Mouse (Mus musculus) embryonic facial prominence, embryonic 15.5 days (tissue): ENCODE data around the gene Farp2. TPM values are rescaled to one million over a fixed set of nuclear protein-coding genes. Genes with fewer than 3 reads are reported as not detected.
"Not testable (repeated sequence)": the region's sequence is repeated elsewhere in the genome, so short reads cannot be mapped to it uniquely, and the experiment has no call there.

Source experiments
- ATAC-seq: fragments of 200-750 bp; cut with Nextera tagmentation; 2 replicates; pipeline ENCODE4 v1.8.0; 2017; ENCODE audit warnings: low read depth, moderate TSS enrichment; ENCODE audit not compliant: insufficient number of reproducible peaks, low FRiP score, low TSS enrichment
- H3K27ac ChIP-seq: fragments of 300-500 bp; sonication (generic); replicated peaks from 2 replicates; pipeline ENCODE4 v1.5.1; 2015; ENCODE audit warnings: mild to moderate bottlenecking, inconsistent platforms
- H3K27me3 ChIP-seq: fragments of 300-500 bp; sonication (generic); 2 replicates; pipeline ENCODE4 v1.6.1; 2015; ENCODE audit warnings: inconsistent platforms
- H3K36me3 ChIP-seq: fragments of 300-500 bp; sonication (generic); 2 replicates; pipeline ENCODE4 v1.6.1; 2015; ENCODE audit warnings: mild to moderate bottlenecking, inconsistent platforms
- H3K4me1 ChIP-seq: fragments of 300-500 bp; sonication (generic); 2 replicates; pipeline ENCODE4 v1.6.1; 2015; ENCODE audit warnings: inconsistent platforms
- H3K4me2 ChIP-seq: fragments of 300-500 bp; sonication (generic); replicated peaks from 2 replicates; pipeline ENCODE4 v1.6.1; 2015; ENCODE audit warnings: mild to moderate bottlenecking, inconsistent platforms
- H3K4me3 ChIP-seq: fragments of 300-500 bp; sonication (generic); replicated peaks from 2 replicates; pipeline ENCODE4 v1.5.1; 2015; ENCODE audit warnings: mild to moderate bottlenecking, inconsistent platforms
- H3K9ac ChIP-seq: fragments of 300-500 bp; sonication (generic); 2 replicates; pipeline ENCODE4 v1.6.1; 2015; ENCODE audit warnings: inconsistent platforms
- H3K9me3 ChIP-seq: fragments of 300-500 bp; sonication (generic); replicated peaks from 2 replicates; pipeline ENCODE4 v1.6.1; 2016; ENCODE audit warnings: inconsistent platforms
- WGBS: fragments of 180-500 bp; shearing (Covaris S2); methylation state at CpG from one replicate; pipeline ENCODE4 v1.1.7; 2015; 5-methylcytosine and 5-hydroxymethylcytosine counted together
- polyA plus RNA-seq: library from polyadenylated mRNA; unstranded; fragments of >200 nt; fragmentation: Nextera tagmentation; extraction: Ambion mirVana; gene quantifications from 2 replicates; pipeline ENCODE4 v1.2.1, GENCODE M21; 2015

The Farp2 gene
- polyA plus RNA-seq, 1 experiment from 2014 or later: 10.9 TPM

- H3K27ac ChIP-seq: no peak overlapping the region
- H3K4me2 ChIP-seq: no peak overlapping the region
- H3K27me3 ChIP-seq: no peaks in the 10 kb centered on the region
- 51% methylated on average over 10 of the region's 10 CpGs for WGBS
- H3K36me3 ChIP-seq: peaks cover 42% of the 10 kb centered on the region
- H3K9me3 ChIP-seq: no peaks in the 10 kb centered on the region
- H3K4me3 ChIP-seq: no peak overlapping the region
- no peak for ATAC-seq
- H3K9ac ChIP-seq: no peak overlapping the region
- peaks cover 9% of the 10 kb centered on the region for H3K4me1 ChIP-seq
These were observed 4.8 kb upstream of the Farp2 start for GRCm38 (mm10) chr1:93506944-93507676.

GRCm38 (mm10) chr1:93508576-93508975 lies 3.3 kb upstream of the Farp2 start:
- H3K4me3 ChIP-seq, ATAC-seq, H3K9ac ChIP-seq, H3K9me3 ChIP-seq, H3K27ac ChIP-seq, H3K27me3 ChIP-seq, H3K4me2 ChIP-seq: not testable (repeated sequence)
- 53% methylated on average over 1 of the region's 1 CpGs for WGBS
- Histone ChIP-seq H3K36me3 (peaks cover 33% of the 10 kb centered on the region), H3K4me1 (peaks cover 23% of the 10 kb centered on the region)

DNA sequence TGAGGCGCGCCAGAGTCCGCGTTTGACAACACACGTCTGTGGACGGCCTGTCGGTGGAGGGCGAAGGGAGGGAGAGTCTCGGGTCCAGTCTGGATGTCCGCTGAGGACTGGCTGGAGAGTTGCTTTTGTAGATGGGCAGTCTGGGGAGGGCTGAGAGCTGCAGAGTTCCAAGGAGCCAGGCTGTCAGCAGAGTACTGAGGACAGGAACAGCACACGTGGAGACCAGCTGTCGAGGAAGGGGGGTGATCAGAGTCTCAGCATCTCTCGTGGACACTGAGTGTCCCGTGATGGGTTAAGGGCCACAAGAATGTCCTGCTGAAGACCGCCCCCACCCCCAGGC lies 442 bp downstream of the Farp2 start:
- H3K4me1 ChIP-seq: peaks cover 32% of the 10 kb centered on the region
- under 1% methylated on average over 15 of the region's 15 CpGs for WGBS
- no peaks in the 10 kb centered on the region for H3K9me3 ChIP-seq
- no peaks in the 10 kb centered on the region for H3K27me3 ChIP-seq
- H3K9ac ChIP-seq: peak overlapping the region; percentile 82
- peaks cover 8% of the 10 kb centered on the region; the same call in 1 of the 2 replicates for H3K36me3 ChIP-seq
- ATAC-seq: peak; percentile 48
- H3K4me2 ChIP-seq: peak overlapping the region; percentile 78
- peak overlapping the region; percentile 82 for H3K27ac ChIP-seq
- peak overlapping the region; percentile 90 for H3K4me3 ChIP-seq

DNA sequence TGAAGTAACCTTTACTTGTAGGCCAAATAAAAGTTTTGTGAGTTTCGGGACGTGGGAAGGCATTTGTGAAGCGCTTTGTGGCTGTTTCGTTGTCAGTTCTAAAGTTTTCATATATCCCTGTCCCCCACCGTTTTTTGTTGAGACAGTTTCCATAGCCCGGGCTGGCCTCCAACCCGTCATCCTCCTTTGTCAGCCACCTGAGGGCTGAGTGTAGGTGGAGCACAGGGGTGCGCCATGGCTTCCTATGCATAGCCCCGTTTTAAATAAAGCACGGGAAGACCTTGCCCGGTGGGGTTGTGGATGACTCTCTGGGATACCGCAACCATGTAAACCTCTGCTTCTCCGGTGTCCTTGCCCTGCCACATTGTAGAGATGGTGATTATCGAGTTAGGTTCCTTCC lies 1.3 kb downstream of the Farp2 start:
- Histone ChIP-seq H3K27ac (no peak overlapping the region), H3K4me3 (peak overlapping the region; percentile 90), H3K27me3 (no peaks in the 10 kb centered on the region), H3K9me3 (no peaks in the 10 kb centered on the region), H3K9ac (0 out of 2 replicates have a peak overlapping the region, but pooled peaks have one; percentile 82), H3K36me3 (peaks cover 5% of the 10 kb centered on the region; the same call in 1 of the 2 replicates), H3K4me1 (peaks cover 32% of the 10 kb centered on the region), H3K4me2 (peak overlapping the region; percentile 78)
- ATAC-seq: no peak
- WGBS: 71% methylated on average over 14 of the region's 14 CpGs

DNA sequence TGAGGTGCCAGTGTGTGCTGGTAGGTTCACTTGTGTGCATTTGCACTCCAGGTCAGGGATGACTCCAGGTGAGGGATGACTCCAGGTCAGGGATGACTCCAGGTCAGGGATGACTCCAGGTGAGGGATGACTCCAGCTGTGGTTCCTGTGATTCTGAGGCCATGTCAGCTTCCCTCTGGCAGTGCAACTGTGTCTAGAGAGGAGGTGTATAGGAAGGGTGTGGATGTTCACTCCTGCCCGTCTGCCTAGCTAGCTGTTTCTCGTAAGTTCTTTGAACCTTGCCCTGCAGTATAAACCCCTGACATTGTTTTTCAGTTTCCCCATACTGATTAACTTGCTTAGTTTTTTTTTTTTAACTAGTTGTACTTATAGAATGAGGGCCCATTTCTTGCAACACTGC lies 9.6 kb downstream of the Farp2 start:
- Histone ChIP-seq H3K36me3 (no peaks in the 10 kb centered on the region), H3K4me3 (no peak overlapping the region), H3K9me3 (no peaks in the 10 kb centered on the region), H3K4me2 (no peak overlapping the region), H3K9ac (no peak overlapping the region), H3K4me1 (peaks cover 19% of the 10 kb centered on the region), H3K27ac (no peak overlapping the region), H3K27me3 (no peaks in the 10 kb centered on the region)
- no peak for ATAC-seq
- 75% methylated on average over 2 of the region's 2 CpGs for WGBS

- Histone ChIP-seq H3K4me3 (no peak overlapping the region), H3K4me1 (peaks cover 14% of the 10 kb centered on the region), H3K27ac (no peak overlapping the region), H3K9me3 (no peaks in the 10 kb centered on the region), H3K4me2 (no peak overlapping the region), H3K9ac (no peak overlapping the region), H3K27me3 (no peaks in the 10 kb centered on the region), H3K36me3 (no peaks in the 10 kb centered on the region)
- ATAC-seq: no peak
- 53% methylated on average over 1 of the region's 1 CpGs for WGBS
These were observed 10.4 kb downstream of the Farp2 start for GRCm38 (mm10) chr1:93522325-93522724.

- H3K9ac ChIP-seq: no peak overlapping the region
- no peak overlapping the region for H3K4me3 ChIP-seq
- ATAC-seq: no peak
- WGBS: 74% methylated on average over 6 of the region's 6 CpGs
- no peaks in the 10 kb centered on the region for H3K27me3 ChIP-seq
- no peaks in the 10 kb centered on the region for H3K4me1 ChIP-seq
- no peaks in the 10 kb centered on the region for H3K9me3 ChIP-seq
- no peak overlapping the region for H3K4me2 ChIP-seq
- H3K36me3 ChIP-seq: peaks cover 28% of the 10 kb centered on the region; the same call in 1 of the 2 replicates
- no peak overlapping the region for H3K27ac ChIP-seq
These were observed 17.9 kb downstream of the Farp2 start for GRCm38 (mm10) chr1:93529801-93530200.

DNA sequence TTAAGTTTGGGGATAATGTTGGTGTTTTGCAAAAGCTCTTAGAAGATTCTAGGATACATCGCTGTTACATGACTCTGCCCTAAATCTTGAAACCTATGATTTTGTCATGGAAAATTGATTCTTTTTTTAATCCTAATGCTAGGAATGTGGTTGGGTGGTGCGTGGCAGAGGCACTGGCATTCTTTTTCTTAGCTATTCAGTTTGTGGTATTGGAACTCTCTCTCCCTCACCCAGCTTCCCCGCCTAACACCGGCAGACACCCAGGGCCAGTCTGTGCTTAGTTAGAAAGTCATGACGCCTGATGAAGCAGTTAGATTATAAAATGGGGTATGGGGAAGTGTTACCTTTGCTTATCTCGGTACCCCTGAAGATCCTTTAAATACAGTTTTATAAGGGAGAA lies 25.3 kb downstream of the Farp2 start:
- ATAC-seq: peak; percentile 72
- Histone ChIP-seq H3K4me2 (no peak overlapping the region), H3K27me3 (no peaks in the 10 kb centered on the region), H3K9me3 (no peaks in the 10 kb centered on the region), H3K9ac (no peak overlapping the region), H3K4me3 (no peak overlapping the region), H3K36me3 (0 out of 2 replicates have a peak, but pooled peaks cover 10% of the 10 kb centered on the region), H3K4me1 (0 out of 2 replicates have a peak, but pooled peaks cover 4% of the 10 kb centered on the region), H3K27ac (peak overlapping the region; percentile 81)
- WGBS: 48% methylated on average over 6 of the region's 6 CpGs

DNA sequence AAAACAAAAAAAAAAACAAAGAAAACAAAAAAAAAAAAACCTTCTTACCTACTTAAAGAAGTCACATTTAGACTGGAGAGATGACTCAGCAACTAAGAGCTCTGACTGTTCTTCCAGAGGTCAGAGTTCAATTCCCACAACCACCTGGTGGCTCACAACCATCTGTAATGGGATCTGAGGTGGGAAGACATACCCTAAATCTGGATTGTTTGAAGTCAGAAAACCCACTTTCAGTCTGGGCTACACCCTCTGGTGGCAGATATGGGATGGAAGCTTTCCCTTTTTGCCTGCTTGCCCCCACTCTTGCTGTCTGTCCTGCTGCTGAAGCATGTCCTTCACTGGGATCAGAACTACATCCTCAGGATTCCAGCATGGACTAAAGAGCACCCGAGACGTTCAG lies 31.3 kb downstream of the Farp2 start:
- no peaks in the 10 kb centered on the region for H3K4me1 ChIP-seq
- no peaks in the 10 kb centered on the region for H3K9me3 ChIP-seq
- H3K36me3 ChIP-seq: no peaks in the 10 kb centered on the region
- no peak overlapping the region for H3K4me3 ChIP-seq
- H3K9ac ChIP-seq: no peak overlapping the region
- H3K27me3 ChIP-seq: no peaks in the 10 kb centered on the region
- ATAC-seq: no peak
- H3K4me2 ChIP-seq: no peak overlapping the region
- H3K27ac ChIP-seq: no peak overlapping the region
- WGBS: 62% methylated on average over 2 of the region's 2 CpGs

DNA sequence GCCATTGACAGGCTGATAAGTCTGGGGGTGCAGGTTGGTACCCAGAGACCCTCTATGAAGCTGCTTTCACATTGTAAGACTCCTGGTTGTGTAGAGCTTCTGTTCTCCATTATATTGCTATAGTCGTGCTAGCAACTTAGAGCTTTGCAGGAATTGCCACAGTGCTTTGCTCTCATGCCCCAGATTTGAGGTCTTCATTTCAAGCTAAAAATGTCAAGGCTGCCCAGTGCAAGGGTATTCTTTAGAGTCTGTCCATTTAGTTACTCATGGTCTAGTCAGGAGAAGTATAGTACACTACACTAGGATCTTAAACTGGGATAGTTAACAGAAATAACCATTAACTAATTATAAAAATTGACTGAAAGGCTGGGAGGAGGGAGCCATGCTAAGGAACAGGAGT lies 35.4 kb downstream of the Farp2 start:
- no peak overlapping the region for H3K4me2 ChIP-seq
- no peaks in the 10 kb centered on the region for H3K36me3 ChIP-seq
- no peak overlapping the region for H3K27ac ChIP-seq
- no peaks in the 10 kb centered on the region for H3K9me3 ChIP-seq
- no peaks in the 10 kb centered on the region for H3K4me1 ChIP-seq
- no peak overlapping the region for H3K9ac ChIP-seq
- H3K4me3 ChIP-seq: no peak overlapping the region
- 74% methylated on average over 1 of the region's 1 CpGs for WGBS
- no peaks in the 10 kb centered on the region for H3K27me3 ChIP-seq
- ATAC-seq: no peak

- H3K4me3 ChIP-seq: no peak overlapping the region
- no peak overlapping the region for H3K4me2 ChIP-seq
- no peak overlapping the region for H3K9ac ChIP-seq
- H3K36me3 ChIP-seq: no peaks in the 10 kb centered on the region
- H3K4me1 ChIP-seq: no peaks in the 10 kb centered on the region
- no peak for ATAC-seq
- WGBS: 56% methylated on average over 5 of the region's 5 CpGs
- H3K27ac ChIP-seq: no peak overlapping the region
- H3K9me3 ChIP-seq: no peaks in the 10 kb centered on the region
- no peaks in the 10 kb centered on the region for H3K27me3 ChIP-seq
These were observed 39.5 kb downstream of the Farp2 start for GRCm38 (mm10) chr1:93551427-93551826.

DNA sequence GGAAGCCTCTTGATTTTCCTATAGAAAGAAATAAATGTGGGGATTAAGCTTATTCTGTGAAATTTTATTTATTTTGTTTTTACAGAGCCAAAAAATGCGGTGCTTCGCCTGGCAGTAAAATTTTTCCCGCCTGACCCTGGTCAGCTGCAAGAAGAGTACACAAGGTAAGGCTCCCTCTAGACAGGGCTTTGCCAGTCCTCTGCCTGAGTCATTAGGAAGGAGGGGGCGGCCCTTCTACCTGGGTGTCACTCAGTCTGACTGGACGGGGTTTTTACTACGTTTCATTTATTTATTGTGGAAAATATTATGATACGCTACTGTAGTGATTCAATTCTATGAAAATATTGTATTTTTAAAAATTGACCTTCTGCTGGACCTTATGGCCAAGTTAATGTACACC lies 51.3 kb downstream of the Farp2 start:
- Histone ChIP-seq H3K4me2 (no peak overlapping the region), H3K4me3 (no peak overlapping the region), H3K4me1 (no peaks in the 10 kb centered on the region), H3K36me3 (peaks cover 11% of the 10 kb centered on the region; the same call in 1 of the 2 replicates), H3K27ac (no peak overlapping the region), H3K9me3 (no peaks in the 10 kb centered on the region), H3K27me3 (no peaks in the 10 kb centered on the region), H3K9ac (no peak overlapping the region)
- WGBS: 87% methylated on average over 7 of the region's 7 CpGs
- ATAC-seq: no peak
